Mouse (Mus musculus) olfactory bulb, adult 2 months (tissue): ENCODE results near the gene Thrb. TPM values are rescaled to one million over a fixed set of nuclear protein-coding genes. Genes with fewer than 3 reads are reported as not detected.

ENCODE experiments used
- H3K27ac ChIP-seq: fragments of 200-500 bp; 2 replicates; pipeline ENCODE4 v1.5.1; 2012; ENCODE audit warnings: low read depth, low read length; ENCODE audit not compliant: insufficient read depth
- H3K4me1 ChIP-seq: fragments of 200-500 bp; 2 replicates; pipeline ENCODE4 v1.6.1; 2012; ENCODE audit warnings: low read length; ENCODE audit not compliant: control insufficient read depth, insufficient read depth
- H3K4me3 ChIP-seq: fragments of 200-500 bp; 2 replicates; pipeline ENCODE4 v1.5.1; 2012; ENCODE audit warnings: mild to moderate bottlenecking, low read depth, low read length, moderate library complexity; ENCODE audit not compliant: insufficient read depth
- CTCF ChIP-seq: fragments of 200-500 bp; IDR thresholded peaks from 2 replicates; pipeline ENCODE4 v1.5.1; 2012; ENCODE audit warnings: low read depth, mild to moderate bottlenecking, low read length, moderate library complexity; ENCODE audit not compliant: insufficient read depth
- POLR2A ChIP-seq: fragments of 200-500 bp; IDR thresholded peaks from 2 replicates; pipeline ENCODE4 v1.6.1; 2012; ENCODE audit warnings: mild to moderate bottlenecking, low read depth, low read length, moderate library complexity; ENCODE audit not compliant: insufficient read depth
- WGBS: fragments of 180-500 bp; shearing (Covaris S2); methylation state at CpG from one replicate; pipeline ENCODE4 v1.1.7; 2018; 5-methylcytosine and 5-hydroxymethylcytosine counted together
- polyA plus RNA-seq: library from polyadenylated mRNA; stranded (reverse); fragments of >200 nt; gene quantifications from 2 replicates; pipeline ENCODE4 v1.2.4, GENCODE M21; 2012; ENCODE audit warnings: low replicate concordance; ENCODE audit not compliant: missing spikeins, insufficient read depth, insufficient read length

The Thrb gene
- polyA plus RNA-seq, result not detected in 2 replicates

- peak within 1 kb of the TSS; percentile 53; the same call in 1 of the 2 replicates for H3K27ac ChIP-seq
- peaks cover 14% of the 10 kb centered on the region for H3K4me1 ChIP-seq
- under 1% methylated on average over 23 of the region's 23 CpGs for WGBS
- TF ChIP-seq POLR2A, result no peak
- TF ChIP-seq CTCF, result no peak
- peak within 1 kb of the TSS; percentile 69 for H3K4me3 ChIP-seq
These were observed at the start of gene Thrb for GRCm38 (mm10) chr14:17659686-17660328. Thrb (plus strand) TSS chr14:17660261.

GRCm38 (mm10) chr14:17621671-17622070 is 38.4 kb upstream of the Thrb start:
- WGBS, result 53% methylated on average over 3 of the region's 3 CpGs
- H3K27ac ChIP-seq, result no peak overlapping the region
- TF ChIP-seq CTCF (no peak), POLR2A (no peak)
- no peaks in the 10 kb centered on the region for H3K4me1 ChIP-seq
- no peak overlapping the region for H3K4me3 ChIP-seq

GRCm38 (mm10) chr14:17623936-17624335 is 36.1 kb upstream of the Thrb start:
- Histone ChIP-seq H3K4me3 (no peak overlapping the region), H3K4me1 (no peaks in the 10 kb centered on the region), H3K27ac (no peak overlapping the region)
- 52% methylated on average over 2 of the region's 2 CpGs for WGBS
- TF ChIP-seq CTCF (no peak), POLR2A (no peak)

- no peak overlapping the region for H3K27ac ChIP-seq
- H3K4me3 ChIP-seq, result no peak overlapping the region
- WGBS, result 15% methylated on average over 5 of the region's 5 CpGs
- H3K4me1 ChIP-seq, result peaks cover 10% of the 10 kb centered on the region
- TF ChIP-seq CTCF (no peak), POLR2A (no peak)
These were observed 30.8 kb upstream of the Thrb start for GRCm38 (mm10) chr14:17629215-17629614.

GRCm38 (mm10) chr14:17632887-17633522 is 27.1 kb upstream of the Thrb start:
- Histone ChIP-seq H3K27ac (no peak overlapping the region), H3K4me1 (peaks cover 10% of the 10 kb centered on the region), H3K4me3 (no peak overlapping the region; the same call in 1 of the 2 replicates)
- TF ChIP-seq POLR2A, result peak; percentile 14; the same call in 1 of the 2 replicates
- peak; percentile 17; the same call in 1 of the 2 replicates for TF ChIP-seq CTCF
- 17% methylated on average over 19 of the region's 19 CpGs for WGBS

GRCm38 (mm10) chr14:17636971-17637370 is 23.1 kb upstream of the Thrb start:
- no peak overlapping the region for H3K4me3 ChIP-seq
- TF ChIP-seq POLR2A (no peak), CTCF (no peak)
- H3K4me1 ChIP-seq, result peaks cover 8% of the 10 kb centered on the region
- WGBS, result 80% methylated on average over 3 of the region's 3 CpGs
- H3K27ac ChIP-seq, result no peak overlapping the region

GRCm38 (mm10) chr14:17641770-17642169 is 18.3 kb upstream of the Thrb start:
- Histone ChIP-seq H3K4me1 (no peaks in the 10 kb centered on the region), H3K4me3 (no peak overlapping the region), H3K27ac (no peak overlapping the region)
- TF ChIP-seq POLR2A (no peak), CTCF (no peak)
- WGBS, result 40% methylated on average over 3 of the region's 3 CpGs

GRCm38 (mm10) chr14:17655084-17655483 is 5.0 kb upstream of the Thrb start:
- Histone ChIP-seq H3K27ac (no peak overlapping the region), H3K4me1 (peaks cover 8% of the 10 kb centered on the region), H3K4me3 (no peak overlapping the region)
- 71% methylated on average over 5 of the region's 5 CpGs for WGBS
- TF ChIP-seq CTCF, result no peak
- TF ChIP-seq POLR2A, result no peak

- Histone ChIP-seq H3K4me3 (peak overlapping the region; percentile 47), H3K27ac (peak overlapping the region; percentile 53; the same call in 1 of the 2 replicates), H3K4me1 (peaks cover 14% of the 10 kb centered on the region)
- TF ChIP-seq CTCF (no peak), POLR2A (no peak)
- WGBS, result 0% methylated on average over 10 of the region's 10 CpGs
These were observed 1.0 kb upstream of the Thrb start for GRCm38 (mm10) chr14:17659031-17659430.

- under 1% methylated on average over 81 of the region's 82 CpGs for WGBS
- Histone ChIP-seq H3K4me1 (peaks cover 14% of the 10 kb centered on the region), H3K27ac (0 out of 2 replicates have a peak overlapping the region, but pooled peaks have one; percentile 13), H3K4me3 (peak overlapping the region; percentile 69)
- TF ChIP-seq POLR2A (no peak), CTCF (peak; percentile 29; the same call in 1 of the 2 replicates)
These were observed 453 bp downstream of the Thrb start for GRCm38 (mm10) chr14:17660329-17661099.
